Mouse (Mus musculus) liver, embryonic 16.5 days (tissue): ENCODE measurements around the gene Samt4. TPM values are rescaled to one million over a fixed set of nuclear protein-coding genes. Genes with fewer than 3 reads are reported as not detected.
"Not testable (repeated sequence)": the region's sequence is repeated elsewhere in the genome, so short reads cannot be mapped to it uniquely, and the experiment has no call there.

ENCODE experiments used
- ATAC-seq: fragments of 200-750 bp; cut with Nextera tagmentation; 2 replicates; pipeline ENCODE4 v1.8.0; 2017; ENCODE audit warnings: low read depth, mild to moderate bottlenecking, moderate number of reproducible peaks, moderate library complexity
- H3K27ac ChIP-seq: fragments of 300-500 bp; sonication (generic); 2 replicates; pipeline ENCODE4 v1.5.1; 2014; ENCODE audit warnings: mild to moderate bottlenecking, low read length
- H3K27me3 ChIP-seq: fragments of 300-500 bp; sonication (generic); 2 replicates; pipeline ENCODE4 v1.6.1; 2014; ENCODE audit warnings: low read depth, low read length, mixed read lengths; ENCODE audit not compliant: control insufficient read depth, insufficient read depth
- H3K36me3 ChIP-seq: fragments of 300-500 bp; sonication (generic); 2 replicates; pipeline ENCODE4 v1.6.1; 2014; ENCODE audit warnings: mild to moderate bottlenecking; ENCODE audit not compliant: control insufficient read depth, insufficient read depth
- H3K4me1 ChIP-seq: fragments of 300-500 bp; sonication (generic); 2 replicates; pipeline ENCODE4 v1.6.1; 2014; ENCODE audit warnings: low read depth, low read length, mixed read lengths; ENCODE audit not compliant: control insufficient read depth
- H3K4me2 ChIP-seq: fragments of 300-500 bp; sonication (generic); 2 replicates; pipeline ENCODE4 v1.6.1; 2014; ENCODE audit warnings: low read depth, low read length, mixed read lengths
- H3K4me3 ChIP-seq: fragments of 300-500 bp; sonication (generic); 2 replicates; pipeline ENCODE4 v1.5.1; 2014; ENCODE audit warnings: low read depth, mild to moderate bottlenecking, low read length
- H3K9ac ChIP-seq: fragments of 300-500 bp; sonication (generic); 2 replicates; pipeline ENCODE4 v1.6.1; 2014; ENCODE audit warnings: low read depth, low read length
- H3K9me3 ChIP-seq: fragments of 300-500 bp; sonication (generic); replicated peaks from 2 replicates; pipeline ENCODE4 v1.6.1; 2016; ENCODE audit warnings: low read length; ENCODE audit not compliant: control insufficient read depth
- whole genome bisulfite sequencing: fragments of 180-500 bp; shearing (Covaris S2); extraction: QIAGEN DNeasy Blood & Tissue Kit; methylation state at CpG from one replicate; pipeline ENCODE4 v1.1.7; 2014; ENCODE audit not compliant: insufficient replicate concordance; 5-methylcytosine and 5-hydroxymethylcytosine counted together
- polyA plus RNA-seq: library from polyadenylated mRNA; unstranded; fragments of >200 nt; fragmentation: Nextera tagmentation; extraction: Ambion mirVana; gene quantifications from 2 replicates; pipeline ENCODE4 v1.2.1, GENCODE M21; 2015

Samt4 gene
- polyA plus RNA-seq = not detected in 2 replicates

DNA sequence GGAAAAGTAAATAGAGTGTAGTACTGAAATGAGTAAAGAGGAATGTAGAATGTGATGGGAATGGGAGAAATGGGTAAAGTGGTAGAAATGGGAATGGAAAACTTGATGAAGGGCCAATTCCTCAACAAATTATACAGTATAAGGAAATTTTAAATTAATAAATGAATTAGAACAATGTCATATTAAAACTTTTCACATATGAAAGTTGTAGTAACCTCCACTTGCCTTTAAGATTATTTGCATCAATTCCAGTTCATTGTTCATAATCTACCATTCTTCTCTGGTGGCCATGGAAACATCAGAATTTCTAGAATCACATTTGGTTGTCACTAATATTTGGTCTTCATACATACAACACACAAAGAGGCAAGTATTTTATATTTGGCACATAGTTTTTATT lies at the start of gene Samt4:
Gene Samt4, plus strand, starts transcription at position 301 of the 400 bp plus-strand sequence.
- Histone ChIP-seq H3K9me3 (no peaks in the 10 kb centered on the region), H3K4me3 (no peak within 1 kb of the TSS), H3K9ac (no peak within 1 kb of the TSS), H3K36me3 (no peaks in the 10 kb centered on the region), H3K27me3 (no peaks in the 10 kb centered on the region), H3K27ac (no peak within 1 kb of the TSS), H3K4me1 (no peaks in the 10 kb centered on the region), H3K4me2 (no peak within 1 kb of the TSS)
- ATAC-seq = no peak

- not testable (repeated sequence) for H3K4me3 ChIP-seq, H3K27ac ChIP-seq, H3K9ac ChIP-seq, H3K36me3 ChIP-seq, H3K9me3 ChIP-seq, ATAC-seq, H3K4me1 ChIP-seq, H3K27me3 ChIP-seq, H3K4me2 ChIP-seq
Measured at GRCm38 (mm10) chrX:154443696-154444095, 38.1 kb upstream of the Samt4 start.

GRCm38 (mm10) chrX:154468386-154468785 lies 13.4 kb upstream of the Samt4 start:
- H3K4me2 ChIP-seq, H3K4me1 ChIP-seq, ATAC-seq, H3K9ac ChIP-seq, H3K27ac ChIP-seq, H3K4me3 ChIP-seq, H3K9me3 ChIP-seq, H3K36me3 ChIP-seq, H3K27me3 ChIP-seq: not testable (repeated sequence)
- 47% methylated on average over 3 of the region's 3 CpGs for WGBS

Other genes starting within 250 kb of the Samt4 start
- gene 4930524N10Rik, start 138.6 kb upstream of the Samt4 start, polyA plus RNA-seq = not detected in 2 replicates
- not detected in 2 replicates for gene Samt2, start 97.4 kb downstream of the Samt4 start, polyA plus RNA-seq